Mouse (Mus musculus): ENCODE measurements at regions not wholly inside any gene's neighbourhood (a gene's known extent, or its start where the extent isn't known, plus 50 kb on each side); places are given as distances from the start of the nearest gene placed in this dataset.

- TF ChIP-seq CTCF (IDR thresholded peaks at IDR 0.05; ENCODE audit: insufficient read depth, low read depth, low read length): no peak
- no peak for TF ChIP-seq POLR2A (IDR thresholded peaks at IDR 0.05; ENCODE audit: insufficient read depth, low read depth, low read length)
Observed at GRCm38 (mm10) chr4:125430845-125431244, 59.7 kb upstream of the Grik3 start.
